Mouse (Mus musculus): ENCODE results near the gene Kcnn3. TPM values are rescaled to one million over a fixed set of nuclear protein-coding genes. Genes with fewer than 3 reads are reported as not detected.

The Kcnn3 gene
- total RNA-seq, 4 experiments from 2014 or later, result 21.9 to 26.5 (median 25.8) TPM

DNA sequence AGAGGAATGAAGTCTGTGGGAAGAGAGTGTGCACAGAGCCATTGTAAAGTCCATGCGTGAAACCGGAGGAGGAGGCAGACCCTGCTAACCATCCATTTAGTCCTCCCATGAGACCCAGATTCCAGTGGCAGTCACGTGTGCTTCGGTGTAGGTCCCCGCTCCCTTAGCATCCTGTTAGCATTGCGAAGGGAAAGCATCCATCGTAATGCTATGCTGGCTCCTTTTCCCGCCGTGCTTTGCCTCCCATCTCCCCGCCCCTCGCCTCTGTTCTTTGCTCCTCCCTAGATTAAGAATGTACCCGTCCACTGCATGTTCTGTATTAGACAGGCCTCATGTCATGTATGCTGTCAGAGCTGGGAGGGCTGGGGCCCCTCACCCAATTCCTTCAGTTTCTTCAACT is 144.8 kb downstream of the Kcnn3 start:
- DNase-seq (ENCODE audit: low spot score in 2 of 2), result no peak

DNA sequence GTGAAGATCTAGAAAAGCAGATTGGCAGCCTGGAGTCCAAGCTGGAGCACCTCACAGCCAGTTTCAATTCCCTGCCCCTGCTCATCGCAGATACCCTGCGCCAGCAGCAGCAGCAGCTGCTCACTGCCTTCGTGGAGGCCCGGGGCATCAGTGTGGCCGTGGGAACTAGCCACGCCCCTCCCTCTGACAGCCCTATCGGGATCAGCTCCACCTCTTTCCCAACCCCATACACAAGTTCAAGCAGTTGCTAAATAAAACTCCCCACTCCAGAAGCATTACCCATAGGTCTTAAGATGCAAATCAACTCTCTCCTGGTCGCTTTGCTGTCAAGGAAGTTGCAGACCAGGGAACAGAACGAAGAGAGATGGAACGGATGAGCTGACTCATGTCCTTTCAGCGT is 147.2 kb downstream of the Kcnn3 start:
- DNase-seq (ENCODE audit: low spot score in 2 of 2), result no peak

DNA sequence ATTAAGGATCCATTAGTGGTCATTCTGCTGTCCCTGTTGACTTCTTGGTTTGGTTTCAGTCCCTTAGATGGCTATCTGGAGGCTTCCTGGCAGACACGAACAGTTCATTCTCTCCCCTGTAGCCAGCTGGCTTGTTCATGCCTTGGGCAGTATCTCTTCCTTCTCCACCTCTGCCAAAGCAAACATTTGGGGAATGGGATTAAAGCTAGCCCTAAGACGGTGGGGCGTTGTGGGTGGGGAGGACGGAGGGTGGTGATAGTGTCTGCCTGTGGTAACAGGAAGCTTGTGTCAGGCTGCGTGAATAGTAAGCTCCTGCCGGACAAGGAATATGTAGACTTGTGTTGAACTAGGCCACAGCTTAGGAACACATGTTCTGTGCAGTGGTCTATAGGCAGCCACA is 151.4 kb downstream of the Kcnn3 start:
- DNase-seq (ENCODE audit: low spot score in 2 of 2), result no peak

DNA sequence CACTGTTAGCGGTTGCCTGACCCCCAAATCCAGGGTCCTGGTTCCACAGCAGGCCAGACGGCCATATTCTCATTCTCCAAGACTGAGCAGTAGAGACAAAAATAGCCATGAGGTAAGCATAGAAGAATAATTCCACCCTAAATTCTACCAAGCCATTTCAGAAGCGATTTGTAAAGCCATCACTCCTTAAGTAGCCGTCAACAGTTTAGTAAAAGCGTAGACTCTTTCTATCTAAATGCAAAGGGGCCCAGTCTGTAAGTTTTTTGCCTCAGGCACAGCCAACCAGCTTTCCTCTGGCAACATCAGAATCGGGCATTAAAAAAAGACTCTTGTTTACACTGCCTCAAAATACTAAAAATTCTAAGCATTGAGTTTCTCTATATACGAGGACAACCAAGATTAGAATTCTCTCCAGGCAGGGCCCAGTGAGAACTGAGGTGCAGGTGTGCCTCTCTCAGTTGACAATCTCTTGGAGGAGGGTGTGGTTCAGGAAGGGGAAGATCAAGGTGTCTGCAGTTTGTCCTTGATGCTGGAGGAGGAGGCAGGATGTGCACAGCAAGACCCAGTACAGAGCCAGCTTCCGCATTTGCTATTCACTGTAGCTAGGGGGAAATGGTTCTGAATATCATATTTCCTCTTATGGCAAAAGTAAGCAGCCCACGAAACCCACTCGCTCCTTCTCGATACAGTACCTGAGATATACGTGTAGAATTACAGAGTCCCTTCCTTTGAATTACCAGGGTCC is 152.8 kb downstream of the Kcnn3 start:
- no peak for DNase-seq (ENCODE audit: low spot score in 2 of 2)

DNA sequence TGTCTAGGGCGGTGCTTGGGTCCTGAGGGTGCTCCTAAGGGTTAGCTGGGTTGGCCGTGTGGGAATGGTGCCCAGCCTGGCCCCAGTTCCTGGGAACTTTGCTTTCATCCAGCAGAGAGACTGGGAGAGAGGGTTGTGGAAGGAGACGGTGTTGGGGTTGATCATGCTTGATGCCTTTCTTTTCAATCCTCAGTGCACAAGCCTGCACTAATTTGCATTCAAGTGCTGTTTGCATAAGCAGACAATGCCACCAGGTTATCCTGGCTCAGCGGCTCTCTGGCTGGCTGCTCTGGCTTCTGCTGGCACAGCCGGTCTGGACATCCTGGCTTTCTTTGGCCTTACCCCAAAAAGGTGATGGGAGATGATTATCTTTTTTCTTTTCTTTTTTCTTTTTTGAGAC is 157.7 kb downstream of the Kcnn3 start:
- DNase-seq (ENCODE audit: low spot score in 2 of 2), result no peak

DNA sequence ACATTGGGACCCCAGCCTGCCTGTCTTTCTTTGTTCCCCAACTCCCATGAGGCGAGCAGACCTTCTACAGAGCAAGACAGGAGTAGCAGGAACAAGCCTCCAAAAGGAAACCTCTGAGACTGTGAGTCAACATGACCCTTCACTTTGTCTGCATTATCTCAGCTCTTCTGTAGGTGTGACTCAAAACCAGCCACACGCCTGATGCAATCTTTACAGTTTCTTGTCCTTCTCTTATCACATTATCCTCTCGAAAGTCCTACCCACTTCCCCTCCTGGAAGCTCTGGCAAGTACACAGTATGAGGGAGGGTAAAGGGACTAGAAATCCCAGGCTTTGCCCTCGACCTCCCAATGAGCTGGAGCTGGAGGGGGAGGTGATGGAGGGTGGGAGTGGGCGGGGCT is 166.1 kb downstream of the Kcnn3 start:
- no peak for DNase-seq (ENCODE audit: low spot score in 2 of 2)

DNA sequence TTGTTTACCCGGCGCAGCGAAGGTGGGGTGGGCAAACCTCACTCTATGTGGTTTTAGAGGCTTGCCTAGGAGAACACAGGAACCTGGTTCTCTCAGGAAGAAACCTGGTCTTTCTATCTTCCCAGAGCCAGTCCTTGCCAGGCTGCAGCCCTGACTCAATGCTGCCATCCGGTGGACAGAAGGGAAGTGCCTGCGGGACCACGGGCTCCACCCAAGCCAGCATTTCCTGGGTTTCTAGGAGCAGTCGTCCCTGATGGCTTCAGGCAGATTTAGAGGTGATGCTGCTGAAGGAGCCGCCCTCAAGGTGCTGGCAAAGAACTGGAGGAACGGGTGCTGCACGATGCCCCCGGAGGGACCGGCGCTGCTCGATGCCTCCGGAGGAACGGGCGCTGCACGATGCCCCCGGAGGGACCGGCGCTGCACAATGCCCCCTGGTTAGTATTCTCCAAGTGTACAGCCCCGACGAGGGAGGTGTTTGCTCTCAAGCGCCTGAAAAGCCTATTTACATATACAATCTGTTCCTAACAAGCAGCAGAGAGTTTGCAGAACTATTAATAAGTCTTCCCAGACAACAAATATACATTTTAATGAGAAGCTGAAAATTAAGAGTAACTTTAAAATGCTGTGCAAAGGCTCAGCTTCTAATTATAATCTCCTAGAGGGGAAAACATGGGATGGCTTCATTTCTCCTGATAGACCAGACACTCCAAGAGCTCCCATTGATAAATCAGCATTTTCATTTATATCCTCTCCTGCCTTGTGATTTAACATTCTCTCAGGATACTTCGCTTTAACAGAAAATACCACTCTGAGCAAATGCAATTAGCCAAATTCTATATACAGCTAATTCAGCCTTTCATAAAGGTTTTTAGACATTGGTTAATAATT is 169.0 kb downstream of the Kcnn3 start:
- peak; percentile 81 to 92 for DNase-seq (ENCODE audit: low spot score in 2 of 2)

DNA sequence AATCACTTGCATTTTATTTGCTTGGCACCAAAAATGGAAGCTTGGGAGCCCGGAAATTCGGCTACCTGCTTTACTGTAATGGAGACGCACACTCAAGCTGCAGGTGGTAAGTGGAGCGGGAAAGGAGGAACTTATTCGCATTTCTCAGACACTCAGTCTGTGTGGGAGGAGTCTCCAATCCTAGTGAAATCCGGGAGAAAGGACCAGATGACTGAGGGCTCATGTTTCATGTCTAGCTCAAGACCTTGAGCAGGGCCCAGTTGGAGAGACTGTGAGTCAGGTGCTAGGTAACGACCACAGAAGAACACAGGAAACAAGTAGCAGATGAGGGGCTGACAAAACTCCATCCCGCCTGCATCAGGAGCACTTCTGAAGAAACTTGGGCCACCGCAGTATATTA is 171.8 kb downstream of the Kcnn3 start:
- no peak for DNase-seq (ENCODE audit: low spot score in 2 of 2)

DNA sequence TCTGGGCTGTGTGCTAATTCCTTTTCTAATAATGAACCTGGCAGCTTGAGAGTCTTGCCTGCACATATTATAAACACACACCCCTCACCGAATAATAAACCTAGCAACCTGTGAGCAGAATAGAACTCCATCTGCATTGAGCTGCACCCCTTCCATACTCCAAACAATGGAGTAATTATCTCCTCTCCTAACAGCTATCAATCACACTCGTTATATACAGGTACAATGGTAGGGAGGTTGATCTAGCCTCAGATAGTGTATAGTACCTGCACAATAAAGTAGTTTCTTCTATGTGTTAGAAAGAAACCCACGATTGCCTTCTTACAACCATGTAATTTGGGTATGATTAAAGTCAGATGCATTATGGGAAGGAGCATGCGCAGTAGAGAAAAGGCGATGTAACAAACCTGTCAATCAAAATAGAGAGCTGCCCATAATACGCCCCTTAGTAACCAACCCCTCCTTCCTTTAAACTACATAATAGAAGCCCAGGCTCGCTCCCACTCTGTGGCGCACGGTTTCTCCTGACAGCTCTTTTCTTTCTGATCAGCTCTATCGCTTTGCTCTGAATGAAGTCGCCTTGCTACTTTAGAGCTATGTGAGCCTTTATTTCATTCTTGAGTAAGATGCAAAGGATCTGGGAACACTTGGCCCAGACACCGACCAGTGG is 176.3 kb downstream of the Kcnn3 start:
- peak; percentile 21 to 51 for DNase-seq (ENCODE audit: low spot score in 2 of 2)

DNA sequence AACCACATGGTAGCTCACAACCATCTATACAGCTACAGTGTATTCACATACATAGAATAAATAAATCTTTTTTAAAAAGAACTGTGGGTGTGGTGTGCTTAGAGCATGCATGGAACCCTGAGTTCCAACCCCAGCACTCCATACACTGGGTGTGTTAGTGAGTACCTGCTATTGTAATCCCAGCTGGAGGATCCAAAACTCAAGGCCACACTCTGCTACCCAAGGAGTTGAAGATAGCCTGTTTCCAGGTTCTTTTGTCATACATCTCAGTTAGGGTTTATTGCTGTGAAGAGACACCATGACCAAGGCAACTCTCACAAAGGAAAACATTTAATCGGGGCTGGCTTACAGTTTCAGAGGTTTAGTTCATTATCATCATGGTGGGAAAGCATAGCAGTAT is 179.0 kb downstream of the Kcnn3 start:
- no peak for DNase-seq (ENCODE audit: low spot score in 2 of 2)

DNA sequence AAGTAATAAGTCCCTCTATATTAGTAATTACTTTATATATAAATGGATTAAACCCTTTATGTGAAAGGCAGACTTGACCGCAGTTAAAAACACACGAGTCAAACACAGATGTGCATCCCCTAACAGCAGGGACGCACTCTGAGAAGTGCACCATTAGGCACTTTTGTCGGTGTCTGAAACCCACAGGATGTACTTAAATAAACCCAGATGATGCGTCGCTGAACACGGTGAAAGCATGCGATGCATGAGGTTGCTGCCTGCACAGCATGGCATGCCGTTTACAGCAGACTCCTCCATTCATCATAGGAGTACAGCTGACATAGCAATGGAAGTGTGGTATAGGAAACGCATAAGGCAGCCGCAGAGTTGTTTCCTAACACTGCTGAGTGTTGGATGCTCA is 180.5 kb downstream of the Kcnn3 start:
- no peak for DNase-seq (ENCODE audit: low spot score in 2 of 2)

DNA sequence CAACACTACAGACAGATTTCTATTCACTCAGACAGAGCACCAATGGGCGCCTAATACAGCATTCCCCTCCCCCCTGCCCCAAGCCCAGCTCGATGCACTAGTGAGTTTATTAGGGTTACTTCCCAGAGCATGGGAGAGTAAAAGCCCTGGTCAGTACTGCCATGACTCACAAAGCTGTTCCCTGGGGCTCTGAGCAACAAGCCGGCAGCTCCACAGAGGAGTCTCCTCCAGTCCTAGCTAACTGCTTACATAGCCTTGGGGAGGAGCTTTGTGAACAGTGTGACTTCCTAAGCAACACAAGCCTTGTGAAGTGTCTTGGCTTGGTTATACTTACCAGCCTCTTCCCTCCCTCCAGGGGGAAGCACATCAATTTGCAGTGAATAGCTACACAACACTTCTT is 183.6 kb downstream of the Kcnn3 start:
- DNase-seq (ENCODE audit: low spot score in 2 of 2), result no peak

DNA sequence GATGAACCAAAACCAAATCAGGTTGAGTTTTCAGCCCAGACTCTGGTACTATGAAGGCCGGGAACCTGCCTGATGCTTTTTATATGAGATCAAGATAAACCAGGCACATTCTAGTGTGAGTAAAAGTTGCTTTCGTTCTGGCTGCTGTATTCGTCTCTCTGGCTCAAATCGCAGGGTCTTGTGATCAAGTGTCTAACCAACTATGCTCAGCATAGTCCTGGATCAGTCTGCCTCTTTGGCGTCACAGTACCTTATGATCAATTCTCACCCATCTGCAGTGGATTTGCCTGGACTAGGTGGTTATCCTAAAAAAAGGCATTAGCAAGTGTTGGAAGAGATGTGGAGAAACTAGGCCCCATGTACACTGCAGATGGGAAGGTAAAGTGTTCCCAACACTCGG is 184.1 kb downstream of the Kcnn3 start:
- peak; percentile 28 to 34 for DNase-seq (ENCODE audit: low spot score in 2 of 2)

DNA sequence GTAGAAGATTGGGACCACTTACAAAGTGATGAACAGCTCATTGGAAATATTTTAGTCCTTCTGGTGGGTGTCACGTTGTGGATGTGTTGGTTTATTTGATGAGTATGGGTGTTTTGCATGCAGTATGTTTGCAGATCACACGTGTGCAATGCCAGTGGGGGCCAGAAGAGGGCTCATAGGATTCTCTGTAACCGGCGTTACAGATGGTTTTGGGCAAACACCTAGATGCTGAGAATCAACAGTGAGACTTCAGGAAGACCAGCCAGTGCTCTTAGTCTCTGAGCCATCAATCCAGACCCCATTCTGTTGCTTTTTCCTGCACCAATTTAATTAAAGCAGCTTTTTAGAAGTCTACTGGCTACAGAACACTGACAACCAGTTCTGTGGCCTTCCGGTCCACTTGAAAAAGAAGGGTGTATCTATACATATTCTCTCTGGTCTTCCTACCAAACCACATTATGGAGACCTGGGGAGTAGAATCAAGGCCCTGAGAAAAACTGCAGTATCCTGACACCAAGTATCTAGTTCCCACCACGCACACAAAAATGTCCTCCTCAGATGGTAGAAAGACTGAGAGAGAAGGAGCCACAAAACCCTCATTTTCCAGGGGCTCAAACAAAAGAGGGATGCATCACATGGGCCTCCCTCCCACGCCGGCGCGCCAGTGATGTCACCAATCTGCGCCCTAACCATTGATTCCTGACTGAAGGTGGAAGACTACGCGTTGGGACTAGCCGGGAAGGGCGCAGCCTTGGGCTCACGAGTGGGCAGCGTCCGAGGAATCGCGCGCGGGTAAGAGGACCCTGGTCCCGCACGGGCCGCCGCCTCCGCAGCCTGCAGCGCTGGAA is 194.6 kb downstream of the Kcnn3 start, which contains the start of gene Adar:
Adar (plus strand) TSS at position 664 of the 848 bp plus-strand sequence.
- DNase-seq (ENCODE audit: low spot score in 2 of 2), result peak; percentile 90 to 93

DNA sequence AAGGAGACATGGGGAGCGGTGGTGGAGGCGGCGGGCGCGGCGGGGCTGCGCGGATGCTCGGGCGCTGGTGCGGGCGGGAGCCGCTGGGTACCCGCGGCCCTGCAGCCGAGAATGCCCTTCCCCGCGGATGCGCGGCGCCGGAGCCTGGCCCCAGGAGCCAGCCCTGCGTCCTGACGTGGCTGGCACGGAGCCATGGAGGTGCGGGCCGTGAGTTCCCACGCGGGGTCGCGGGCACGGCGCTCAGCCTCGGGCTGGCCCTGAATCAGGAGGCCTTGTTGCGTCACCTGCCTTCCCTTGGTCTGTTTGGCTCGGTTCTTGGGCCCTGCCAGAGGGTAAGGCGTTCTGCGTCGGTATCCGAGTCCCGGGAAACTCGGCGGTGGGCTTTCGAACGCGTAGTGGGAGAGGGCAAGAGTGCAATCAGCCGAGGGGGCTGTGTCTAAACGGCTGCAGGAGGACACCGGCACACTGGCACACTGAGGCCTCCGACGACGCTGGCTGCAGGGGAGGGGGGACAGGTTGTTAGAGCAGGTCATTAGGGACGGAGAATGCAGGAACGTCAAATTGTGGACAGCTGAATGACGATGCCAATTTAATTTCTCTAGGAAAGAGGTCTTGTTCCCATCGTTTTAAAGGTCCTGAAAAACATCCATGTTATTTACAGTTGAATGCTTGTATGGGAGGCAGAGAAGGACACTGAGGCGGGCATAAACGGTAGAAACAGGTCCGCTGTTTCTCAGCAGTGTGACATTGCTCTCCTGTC is 195.4 kb downstream of the Kcnn3 start:
- no peak for DNase-seq (ENCODE audit: low spot score in 2 of 2)

DNA sequence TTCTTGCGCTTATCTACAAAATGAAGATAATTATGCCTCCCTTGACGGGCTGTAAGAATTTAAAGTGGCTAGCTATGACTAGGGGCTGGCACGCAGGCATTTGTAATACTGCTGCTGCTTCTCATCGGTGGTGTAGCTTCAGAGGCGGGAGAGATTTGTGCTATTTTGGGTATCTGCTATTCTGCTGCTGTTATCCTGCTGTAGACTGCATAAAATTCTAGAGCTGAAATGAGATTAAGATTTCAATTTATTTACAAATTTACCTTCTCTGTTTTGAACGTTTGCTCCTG is 195.9 kb downstream of the Kcnn3 start:
- DNase-seq (ENCODE audit: low spot score in 2 of 2), result no peak

DNA sequence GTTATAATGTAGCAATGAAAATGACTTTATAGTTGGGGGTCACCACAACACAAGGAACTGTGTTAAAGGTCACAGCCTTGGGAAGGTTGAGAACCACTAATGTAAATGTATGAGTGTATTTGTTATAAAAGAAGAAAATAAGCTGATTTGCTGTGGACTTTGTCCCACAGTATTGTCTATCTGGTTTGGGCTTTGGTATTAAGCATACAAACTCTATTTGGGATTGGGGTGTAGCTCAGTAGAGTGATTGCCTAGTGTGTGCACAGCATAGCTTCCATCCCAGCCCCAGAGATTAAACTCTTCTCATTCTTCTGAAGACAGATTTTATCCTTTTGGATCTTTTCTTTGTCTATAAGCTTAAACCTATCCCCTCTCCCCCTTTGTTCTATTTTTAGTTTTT is 202.1 kb downstream of the Kcnn3 start:
- no peak for DNase-seq (ENCODE audit: low spot score in 2 of 2)

DNA sequence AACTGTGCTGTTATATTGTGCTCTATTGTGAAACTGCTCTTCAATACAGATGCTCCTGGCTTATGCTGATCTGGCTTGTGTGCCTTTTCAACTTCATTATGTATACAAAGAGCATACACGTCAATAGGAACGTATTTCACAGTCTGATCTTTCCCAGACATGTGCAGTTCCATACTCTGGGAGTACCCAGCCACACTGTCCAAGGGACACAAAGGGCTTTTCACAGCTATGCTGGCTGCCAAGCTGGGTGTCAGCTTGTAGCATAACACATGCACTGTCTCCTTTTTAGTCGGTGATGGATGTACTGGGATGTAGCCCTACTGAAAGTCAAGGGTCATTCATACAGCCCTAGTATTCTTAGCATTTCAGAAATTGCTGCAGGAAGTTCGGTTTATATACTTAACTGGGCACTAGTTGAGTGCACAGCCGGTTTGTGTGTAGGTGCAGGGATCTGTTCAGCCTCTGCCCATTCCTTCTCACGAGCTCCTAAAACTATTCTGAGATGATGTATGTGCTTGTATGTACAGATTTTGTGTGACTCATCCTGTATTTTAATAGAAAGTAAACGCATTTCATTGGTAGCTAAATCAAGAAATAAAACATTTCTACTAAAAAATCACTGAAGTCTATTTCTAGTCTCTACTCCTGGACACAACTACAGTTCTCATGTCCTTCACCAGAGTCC is 203.6 kb downstream of the Kcnn3 start:
- no peak for DNase-seq (ENCODE audit: low spot score in 2 of 2)

All from layer of hippocampus, adult 8-10 months (tissue).